Mouse (Mus musculus) small intestine, adult 2 months (tissue): Measurements from ENCODE around the gene Cbl. TPM values are rescaled to one million over a fixed set of nuclear protein-coding genes. Genes with fewer than 3 reads are reported as not detected.

Experiments
- H3K27ac ChIP-seq: fragments of 200-500 bp; 2 replicates; pipeline ENCODE4 v1.5.1; 2012; ENCODE audit warnings: low read depth, low read length, control low read depth, inconsistent platforms; ENCODE audit not compliant: insufficient read depth
- H3K27me3 ChIP-seq: fragments of 200-500 bp; 2 replicates; pipeline ENCODE4 v1.6.1; 2012; ENCODE audit warnings: mild to moderate bottlenecking, moderate library complexity, low read length, inconsistent platforms; ENCODE audit not compliant: control insufficient read depth, insufficient read depth
- H3K36me3 ChIP-seq: fragments of 200-500 bp; 2 replicates; pipeline ENCODE4 v1.6.1; 2012; ENCODE audit warnings: mild to moderate bottlenecking, low read length, control low read depth, inconsistent platforms; ENCODE audit not compliant: control insufficient read depth, insufficient read depth
- H3K4me1 ChIP-seq: fragments of 200-500 bp; 2 replicates; pipeline ENCODE4 v1.6.1; 2012; ENCODE audit warnings: low read length, inconsistent platforms, mixed read lengths; ENCODE audit not compliant: control insufficient read depth, insufficient read depth, insufficient read length
- H3K4me3 ChIP-seq: fragments of 200-500 bp; 2 replicates; pipeline ENCODE4 v1.5.1; 2012; ENCODE audit warnings: low read depth, mild to moderate bottlenecking, control low read depth, inconsistent platforms, low read length, moderate library complexity
- CTCF ChIP-seq: fragments of 200-500 bp; IDR thresholded peaks from 2 replicates; pipeline ENCODE4 v1.5.1; 2012; ENCODE audit warnings: low read depth, mild to moderate bottlenecking, control low read depth, inconsistent platforms, low read length, moderate library complexity, mixed read lengths; ENCODE audit not compliant: insufficient replicate concordance, insufficient read length; ENCODE audit errors: extremely low read depth
- POLR2A ChIP-seq: fragments of 200-500 bp; IDR thresholded peaks from 2 replicates; pipeline ENCODE4 v1.6.1; 2012; ENCODE audit warnings: low read depth, mild to moderate bottlenecking, control low read depth, inconsistent platforms, low read length, moderate library complexity
- WGBS: fragments of 180-500 bp; shearing (Covaris S2); methylation state at CpG from one replicate; pipeline ENCODE4 v1.1.7; 2018; 5-methylcytosine and 5-hydroxymethylcytosine counted together
- polyA plus RNA-seq: library from polyadenylated mRNA; depleted of rRNA; stranded (reverse); fragments of >200 nt; gene quantifications from 2 replicates; pipeline ENCODE4 v1.2.3, GENCODE M21; 2012; rRNA removed

Cbl gene
- polyA plus RNA-seq, result 2.9 and 6.9 TPM in 2 replicates

DNA sequence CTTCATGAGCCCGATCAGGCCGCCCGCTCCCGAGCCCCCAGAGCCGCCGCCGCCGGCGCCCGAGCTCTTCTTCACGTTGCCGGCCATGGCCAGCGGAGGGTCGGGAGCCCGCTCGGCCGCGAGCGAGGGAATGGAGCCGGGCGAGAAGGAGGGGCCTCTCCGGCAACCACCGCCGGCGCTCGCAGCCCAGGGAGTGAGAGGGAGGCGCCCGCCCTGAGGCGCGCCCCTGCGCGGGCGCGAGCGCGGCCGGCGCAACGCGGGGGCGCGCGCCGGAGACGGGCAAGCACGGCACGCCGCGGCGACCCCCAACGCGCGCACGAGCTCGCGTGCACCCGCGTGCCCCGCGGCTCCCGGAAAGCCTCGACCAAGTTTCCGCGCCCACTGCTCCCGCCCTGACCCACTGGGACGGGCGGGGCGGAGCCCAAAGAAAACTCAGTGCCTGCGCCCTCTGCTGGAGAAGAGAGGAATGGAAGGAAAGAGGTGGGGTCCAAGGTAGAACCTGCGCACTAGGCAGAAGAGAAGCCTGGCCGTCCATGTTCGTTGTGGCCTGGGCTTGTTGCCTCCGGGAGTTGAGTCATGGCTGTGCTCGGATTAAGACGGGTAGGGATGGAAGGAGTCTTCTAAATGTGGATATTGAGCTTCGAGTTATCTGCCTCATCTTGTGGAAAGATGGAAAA lies at the start of gene Cbl:
Cbl (minus strand) TSS at position 248 of the 677 bp plus-strand sequence.
- Histone ChIP-seq H3K27me3 (no peaks in the 10 kb centered on the region), H3K4me1 (peaks cover 17% of the 10 kb centered on the region; the same call in 1 of the 2 replicates), H3K36me3 (no peaks in the 10 kb centered on the region), H3K4me3 (peak within 1 kb of the TSS; percentile 93), H3K27ac (peak within 1 kb of the TSS; percentile 83)
- under 1% methylated on average over 72 of the region's 76 CpGs for WGBS
- TF ChIP-seq POLR2A (peak; percentile 70), CTCF (peak; percentile 94)

GRCm38 (mm10) chr9:44283183-44283582 lies 49.3 kb upstream of the Cbl start:
- TF ChIP-seq CTCF, result no peak
- TF ChIP-seq POLR2A, result no peak
- H3K4me3 ChIP-seq, result no peak overlapping the region
- no peak overlapping the region for H3K27ac ChIP-seq
- peaks cover 10% of the 10 kb centered on the region for H3K4me1 ChIP-seq
- peaks cover 20% of the 10 kb centered on the region for H3K27me3 ChIP-seq
- no peaks in the 10 kb centered on the region for H3K36me3 ChIP-seq
- 51% methylated on average over 5 of the region's 5 CpGs for WGBS

DNA sequence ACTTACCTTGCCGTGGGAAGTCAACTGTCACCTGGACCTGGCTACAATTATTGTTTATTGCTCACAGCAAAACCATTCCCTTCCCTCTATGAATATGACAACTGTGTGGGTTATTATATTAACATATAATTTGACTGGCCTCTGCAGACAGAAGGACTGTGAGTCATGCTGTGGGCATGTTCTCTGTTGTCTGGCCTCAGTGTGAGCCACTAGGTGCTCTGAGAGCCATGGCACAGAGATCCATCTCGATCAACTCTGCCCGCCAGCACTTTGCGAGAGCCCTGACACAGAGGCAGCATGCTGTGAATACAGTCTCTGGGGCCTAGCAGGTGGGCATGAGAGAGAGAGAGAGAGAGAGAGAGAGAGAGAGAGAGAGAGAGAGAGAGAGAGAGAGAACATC lies 36.1 kb upstream of the Cbl start:
- H3K36me3 ChIP-seq, result no peaks in the 10 kb centered on the region
- H3K27ac ChIP-seq, result no peak overlapping the region
- no peak overlapping the region for H3K4me3 ChIP-seq
- no peaks in the 10 kb centered on the region for H3K27me3 ChIP-seq
- TF ChIP-seq POLR2A (no peak), CTCF (no peak)
- H3K4me1 ChIP-seq, result peaks cover 2% of the 10 kb centered on the region; the same call in 1 of the 2 replicates
- WGBS, result 73% methylated on average over 4 of the region's 4 CpGs

DNA sequence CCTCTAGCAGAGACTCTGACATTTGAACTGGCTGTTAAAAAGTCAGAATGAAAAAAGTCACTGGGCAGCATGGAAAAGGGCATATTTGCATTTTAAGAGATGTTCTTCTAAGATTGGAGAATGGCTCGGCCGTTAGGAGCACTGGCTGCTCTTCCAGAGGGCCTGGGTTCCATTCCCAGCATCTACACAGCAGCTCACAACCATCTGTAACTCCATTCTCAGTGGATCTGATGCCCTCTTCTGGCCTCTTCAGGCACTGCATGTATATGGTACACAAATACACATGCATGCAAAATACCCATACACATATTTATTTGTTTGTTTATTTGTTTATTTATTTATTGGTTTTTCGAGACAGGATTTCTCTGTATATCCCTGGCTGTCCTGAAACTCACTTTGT lies 35.2 kb upstream of the Cbl start:
- WGBS, result 78% methylated on average over 3 of the region's 3 CpGs
- no peak overlapping the region for H3K27ac ChIP-seq
- TF ChIP-seq POLR2A (no peak), CTCF (peak; percentile 43; the same call in 1 of the 2 replicates)

DNA sequence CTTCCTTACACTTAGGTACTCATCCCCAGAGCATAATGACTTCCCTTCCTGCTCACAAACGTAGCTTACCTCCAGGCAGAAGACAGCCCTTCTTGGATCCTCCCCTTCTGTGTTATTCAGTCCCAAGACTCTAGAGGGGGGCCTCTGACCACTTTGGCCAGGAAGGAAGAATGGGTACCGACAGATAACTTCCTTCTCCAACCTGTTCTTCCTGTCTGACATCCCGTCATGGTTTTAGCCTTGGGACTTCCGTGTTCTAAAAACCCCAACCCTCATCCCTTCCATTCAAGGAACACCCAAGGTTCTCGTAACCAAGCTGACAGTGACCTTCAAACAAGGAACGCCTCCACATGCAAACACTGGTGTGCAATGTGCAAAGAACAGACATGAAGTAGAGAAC lies 34.6 kb upstream of the Cbl start, which contains the start of gene Nlrx1:
Nlrx1 (minus strand) TSS at position 168 of the 400 bp plus-strand sequence.
- H3K27me3 ChIP-seq, result no peaks in the 10 kb centered on the region
- peak within 1 kb of the TSS; percentile 82 for H3K27ac ChIP-seq
- peaks cover 2% of the 10 kb centered on the region; the same call in 1 of the 2 replicates for H3K36me3 ChIP-seq
- peaks cover 2% of the 10 kb centered on the region; the same call in 1 of the 2 replicates for H3K4me1 ChIP-seq
- TF ChIP-seq POLR2A (no peak), CTCF (no peak)
- WGBS, result 30% methylated on average over 6 of the region's 6 CpGs
- H3K4me3 ChIP-seq, result peak within 1 kb of the TSS; percentile 73

More for the DNA sequence above, 35.2 kb upstream of the Cbl start:
- H3K4me1 ChIP-seq, result peaks cover 2% of the 10 kb centered on the region; the same call in 1 of the 2 replicates
- no peak overlapping the region for H3K4me3 ChIP-seq
- no peaks in the 10 kb centered on the region for H3K27me3 ChIP-seq
- H3K36me3 ChIP-seq, result peaks cover under 1% of the 10 kb centered on the region; the same call in 1 of the 2 replicates

- 3% methylated on average over 28 of the region's 28 CpGs for WGBS
- no peaks in the 10 kb centered on the region for H3K27me3 ChIP-seq
- peaks cover 2% of the 10 kb centered on the region; the same call in 1 of the 2 replicates for H3K4me1 ChIP-seq
- H3K27ac ChIP-seq, result peak overlapping the region; percentile 82
- TF ChIP-seq CTCF (peak; percentile 85), POLR2A (no peak; the same call in 1 of the 2 replicates)
- H3K36me3 ChIP-seq, result peaks cover 2% of the 10 kb centered on the region; the same call in 1 of the 2 replicates
- peak overlapping the region; percentile 73 for H3K4me3 ChIP-seq
Observed at GRCm38 (mm10) chr9:44268027-44268360, 34.1 kb upstream of the Cbl start.

GRCm38 (mm10) chr9:44267319-44268026 lies 33.6 kb upstream of the Cbl start:
- Histone ChIP-seq H3K27me3 (no peaks in the 10 kb centered on the region), H3K27ac (peak overlapping the region; percentile 82), H3K36me3 (peaks cover 2% of the 10 kb centered on the region; the same call in 1 of the 2 replicates), H3K4me1 (peaks cover 2% of the 10 kb centered on the region; the same call in 1 of the 2 replicates), H3K4me3 (peak overlapping the region; percentile 73)
- WGBS, result 6% methylated on average over 23 of the region's 23 CpGs
- TF ChIP-seq CTCF (no peak), POLR2A (no peak)
